ENCODE assay signal across 7 mouse cellular contexts in the genomic region with DNA sequence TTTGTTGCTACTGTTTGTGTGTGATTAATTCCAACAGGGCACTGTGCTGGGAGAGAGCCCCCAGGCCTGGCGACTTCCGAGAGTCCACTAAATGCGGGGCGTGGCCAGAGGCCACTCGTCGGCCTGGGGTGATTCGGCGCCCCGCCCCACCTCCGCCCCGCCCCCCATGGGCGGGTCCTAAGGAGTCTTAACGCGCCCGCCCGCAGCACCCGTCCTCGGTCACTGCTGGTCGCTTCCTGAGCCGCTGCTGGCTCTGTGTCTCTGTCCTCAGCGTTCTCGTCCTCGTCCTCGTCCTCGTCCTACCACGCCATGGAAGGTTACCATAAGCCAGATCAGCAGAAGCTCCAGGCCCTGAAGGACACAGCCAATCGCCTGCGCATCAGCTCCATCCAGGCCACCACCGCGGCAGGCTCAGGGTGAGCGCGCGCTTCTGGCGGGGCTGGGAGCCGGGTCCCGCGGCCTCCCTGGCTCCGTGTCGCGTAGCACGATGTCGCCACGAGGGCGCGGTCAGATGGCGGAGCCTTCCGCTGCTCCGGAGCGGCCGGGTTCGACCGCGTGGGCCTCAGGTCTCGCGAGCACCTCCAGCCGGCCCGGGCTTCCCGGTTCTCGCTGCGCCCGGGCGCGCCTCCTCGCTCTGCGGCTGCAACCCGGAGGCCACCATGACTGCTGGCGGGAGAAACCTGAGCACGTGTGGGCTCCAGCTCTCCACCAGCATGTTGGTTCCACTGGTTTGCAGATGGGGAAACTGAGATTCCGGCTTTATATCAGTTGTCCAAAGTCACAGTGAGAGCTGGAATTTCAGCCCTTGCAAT. TPM values are rescaled to one million over a fixed set of nuclear protein-coding genes. Genes with fewer than 3 reads are reported as not detected.
DNase-seq lines count a peak whose midpoint lies in the region; ATAC-seq and TF ChIP-seq lines count a peak whose summit lies in the region.

No protein-coding gene starts in this region.

- no peaks in the 10 kb centered on the region for H3K27me3 ChIP-seq in intestine, postnatal 0 days (replicated peaks; ENCODE audit: control insufficient read depth, insufficient read depth, low read length)
- H3K27me3 ChIP-seq in midbrain, embryonic 12.5 days, result no peaks in the 10 kb centered on the region
- H3K27me3 ChIP-seq in small intestine, adult 2 months (ENCODE audit: control insufficient read depth, insufficient read depth, low read length), result no peaks in the 10 kb centered on the region

- peak; percentile 95; the same call in 1 of the 2 replicates for TF ChIP-seq POLR2A in small intestine, adult 2 months (IDR thresholded peaks at IDR 0.05; ENCODE audit: low read depth, low read length)

- peak overlapping the region; percentile 83 for H3K9ac ChIP-seq in intestine, postnatal 0 days (ENCODE audit: low read depth, low read length)
- peak overlapping the region; percentile 89 for H3K9ac ChIP-seq in midbrain, embryonic 12.5 days (replicated peaks)

- intact Hi-C loops in left cerebral cortex, postnatal 4 days (cut with DNase I), result no loop called here

- peak overlapping the region; percentile 93 for H3K27ac ChIP-seq in intestine, postnatal 0 days (ENCODE audit: low read depth, low read length)
- H3K27ac ChIP-seq in midbrain, embryonic 12.5 days (replicated peaks), result peak overlapping the region; percentile 91
- H3K27ac ChIP-seq in small intestine, adult 2 months (ENCODE audit: insufficient read depth, low read depth, low read length), result peak overlapping the region; percentile 91

- H3K36me3 ChIP-seq in intestine, postnatal 0 days (ENCODE audit: control insufficient read depth, insufficient read depth), result 0 out of 2 replicates have a peak, but pooled peaks cover 7% of the 10 kb centered on the region
- H3K36me3 ChIP-seq in midbrain, embryonic 12.5 days, result no peaks in the 10 kb centered on the region
- H3K36me3 ChIP-seq in small intestine, adult 2 months (ENCODE audit: control insufficient read depth, insufficient read depth, low read length), result no peaks in the 10 kb centered on the region; the same call in 1 of the 2 replicates

- peaks cover 13% of the 10 kb centered on the region; the same call in 1 of the 2 replicates for H3K4me1 ChIP-seq in intestine, postnatal 0 days (replicated peaks; ENCODE audit: control insufficient read depth, insufficient read depth, low read length)
- H3K4me1 ChIP-seq in midbrain, embryonic 12.5 days, result peaks cover 29% of the 10 kb centered on the region
- H3K4me1 ChIP-seq in small intestine, adult 2 months (ENCODE audit: control insufficient read depth, insufficient read depth, insufficient read length, low read length), result peaks cover 18% of the 10 kb centered on the region

- peak; percentile 98 for DNase-seq in adrenal gland, adult 2 months
- peak; percentile 91 for DNase-seq in embryo, embryonic 11.5 days (ENCODE audit: low read depth, low spot score)
- DNase-seq in gastrocnemius, postnatal 4 days (ENCODE audit: low spot score in 2 of 2), result peak; percentile 98
- DNase-seq in left cerebral cortex, postnatal 4 days, result peak; percentile 98

- TF ChIP-seq CTCF in intestine, postnatal 0 days (IDR thresholded peaks at IDR 0.05; ENCODE audit: low read depth), result no peak
- TF ChIP-seq CTCF in small intestine, adult 2 months (IDR thresholded peaks at IDR 0.05; ENCODE audit: extremely low read depth, insufficient read length, insufficient replicate concordance, low read depth, low read length), result no peak

- H3K4me2 ChIP-seq in intestine, postnatal 0 days (replicated peaks; ENCODE audit: low read depth), result peak overlapping the region; percentile 92
- H3K4me2 ChIP-seq in midbrain, embryonic 12.5 days (replicated peaks), result peak overlapping the region; percentile 91

- ATAC-seq in intestine, postnatal 0 days, result peak; percentile 93
- ATAC-seq in midbrain, embryonic 12.5 days (ENCODE audit: low FRiP score, low read depth), result peak; percentile 97

- H3K4me3 ChIP-seq in intestine, postnatal 0 days (ENCODE audit: low read depth, low read length), result peak overlapping the region; percentile 69
- H3K4me3 ChIP-seq in midbrain, embryonic 12.5 days, result peak overlapping the region; percentile 77
- peak overlapping the region; percentile 74 for H3K4me3 ChIP-seq in small intestine, adult 2 months (ENCODE audit: low read depth, low read length)

- under 1% methylated on average over 61 of the region's 69 CpGs for WGBS in intestine, postnatal 0 days
- under 1% methylated on average over 67 of the region's 69 CpGs for WGBS in midbrain, embryonic 12.5 days
- WGBS in small intestine, adult 2 months, result under 1% methylated on average over 69 of the region's 69 CpGs

- H3K9me3 ChIP-seq in intestine, postnatal 0 days (ENCODE audit: control insufficient read depth), result no peaks in the 10 kb centered on the region
- no peaks in the 10 kb centered on the region for H3K9me3 ChIP-seq in midbrain, embryonic 12.5 days

RNA-seq across cellular contexts. Expression of a gene that starts 1.0 kb away (rescaled TPM):
- total RNA-seq in adrenal gland, adult 2 months (2021), result 1,000 to 10,000 TPM in 1 of 2 experiments, 100 to 1,000 TPM in 1; 736 to 1,496 TPM
- 1,206 and 1,589 TPM in 2 replicates for polyA plus RNA-seq in adrenal gland, adult 2 months (2012; rRNA removed)
- total RNA-seq in gastrocnemius, postnatal 4 days (2021), result 10 to 100 TPM; 53.7 to 62.8 TPM
- polyA plus RNA-seq in intestine, postnatal 0 days (2015; fragmentation: Nextera tagmentation; extraction: Ambion mirVana), result 174 and 177 TPM in 2 replicates
- 100 to 1,000 TPM; 314 to 322 TPM for total RNA-seq in left cerebral cortex, postnatal 4 days (2021)
- 221 and 240 TPM in 2 replicates for polyA plus RNA-seq in midbrain, embryonic 12.5 days (2016; fragmentation: Nextera tagmentation; extraction: Ambion mirVana)
- 160 and 364 TPM in 2 replicates for polyA plus RNA-seq in small intestine, adult 2 months (2012; rRNA removed)

RNA-seq across cellular contexts. Expression of a gene that starts 57.9 kb away (rescaled TPM):
- total RNA-seq in adrenal gland, adult 2 months (2021), result 10 to 100 TPM; 10.7 to 12.7 TPM
- polyA plus RNA-seq in adrenal gland, adult 2 months (2012; rRNA removed), result 8.0 and 8.4 TPM in 2 replicates
- 1 to 10 TPM; 2.5 TPM for total RNA-seq in gastrocnemius, postnatal 4 days (2021)
- 1.5 and 1.7 TPM in 2 replicates for polyA plus RNA-seq in intestine, postnatal 0 days (2015; fragmentation: Nextera tagmentation; extraction: Ambion mirVana)
- 10 to 100 TPM; 59.7 to 60.9 TPM for total RNA-seq in left cerebral cortex, postnatal 4 days (2021)
- 2.5 and 2.8 TPM in 2 replicates for polyA plus RNA-seq in midbrain, embryonic 12.5 days (2016; fragmentation: Nextera tagmentation; extraction: Ambion mirVana)
- polyA plus RNA-seq in small intestine, adult 2 months (2012; rRNA removed), result 1.8 and 2.3 TPM in 2 replicates

Comparison
In these comparisons a context has a peak if more than half of its experiments do, and no peak if none do; other contexts are left out.
1. Peak in every context shown above with its lines: DNase-seq, ATAC-seq, H3K4me3 ChIP-seq and H3K27ac ChIP-seq.